Mouse (Mus musculus): ENCODE data around the gene Tsku.
A peak's percentile ranks its signal among the peaks of the same experiment; 100 is the strongest.

The Tsku gene

GRCm38 (mm10) chr7:98361063-98361652 lies at the start of gene Tsku:
TSS of gene Tsku (minus strand) at chr7:98361328.
- DNase-seq (ENCODE audit: low spot score in 2 of 2), result peak; percentile 78 to 83

- DNase-seq (ENCODE audit: low spot score in 2 of 2), result no peak
These were observed 46.5 kb upstream of the Tsku start for GRCm38 (mm10) chr7:98407615-98408014.

- DNase-seq (ENCODE audit: low spot score in 2 of 2), result peak in 1 of 2 experiments; percentile 3
These were observed 42.9 kb upstream of the Tsku start for GRCm38 (mm10) chr7:98403996-98404395.

GRCm38 (mm10) chr7:98402582-98403574 lies 41.8 kb upstream of the Tsku start:
- DNase-seq (ENCODE audit: low spot score in 2 of 2), result no peak

- DNase-seq (ENCODE audit: low spot score in 2 of 2), result no peak
These were observed 31.5 kb upstream of the Tsku start for GRCm38 (mm10) chr7:98392466-98393201.

- DNase-seq (ENCODE audit: low spot score in 2 of 2), result peak in 1 of 2 experiments; percentile 17
These were observed 30.3 kb upstream of the Tsku start for GRCm38 (mm10) chr7:98391351-98391936.

GRCm38 (mm10) chr7:98390486-98390885 lies 29.4 kb upstream of the Tsku start:
- DNase-seq (ENCODE audit: low spot score in 2 of 2), result no peak

GRCm38 (mm10) chr7:98389656-98390055 lies 28.5 kb upstream of the Tsku start:
- DNase-seq (ENCODE audit: low spot score in 2 of 2), result no peak

GRCm38 (mm10) chr7:98388881-98389501 lies 27.9 kb upstream of the Tsku start:
- peak in 1 of 2 experiments; percentile 11 for DNase-seq (ENCODE audit: low spot score in 2 of 2)

GRCm38 (mm10) chr7:98387201-98387600 lies 26.1 kb upstream of the Tsku start:
- no peak for DNase-seq (ENCODE audit: low spot score in 2 of 2)

- no peak for DNase-seq (ENCODE audit: low spot score in 2 of 2)
These were observed 24.0 kb upstream of the Tsku start for GRCm38 (mm10) chr7:98385168-98385567.

GRCm38 (mm10) chr7:98383337-98383736 lies 22.2 kb upstream of the Tsku start:
- DNase-seq (ENCODE audit: low spot score in 2 of 2), result no peak

GRCm38 (mm10) chr7:98382784-98383183 lies 21.7 kb upstream of the Tsku start:
- no peak for DNase-seq (ENCODE audit: low spot score in 2 of 2)

GRCm38 (mm10) chr7:98380224-98380925 lies 19.2 kb upstream of the Tsku start:
- no peak for DNase-seq (ENCODE audit: low spot score in 2 of 2)

- DNase-seq (ENCODE audit: low spot score in 2 of 2), result no peak
These were observed 18.1 kb upstream of the Tsku start for GRCm38 (mm10) chr7:98379232-98379631.

- no peak for DNase-seq (ENCODE audit: low spot score in 2 of 2)
These were observed 16.1 kb upstream of the Tsku start for GRCm38 (mm10) chr7:98377257-98377656.

- DNase-seq (ENCODE audit: low spot score in 2 of 2), result peak; percentile 72 to 83
These were observed 10.0 kb upstream of the Tsku start for GRCm38 (mm10) chr7:98371161-98371560.

GRCm38 (mm10) chr7:98369762-98370369 lies 8.7 kb upstream of the Tsku start:
- DNase-seq (ENCODE audit: low spot score in 2 of 2), result no peak

- DNase-seq (ENCODE audit: low spot score in 2 of 2), result no peak
These were observed 534 bp upstream of the Tsku start for GRCm38 (mm10) chr7:98361662-98362061.

- no peak for DNase-seq (ENCODE audit: low spot score in 2 of 2)
These were observed 522 bp downstream of the Tsku start for GRCm38 (mm10) chr7:98360621-98360990.

Data from frontal cortex, postnatal 36 days (tissue).